Mouse (Mus musculus): ENCODE data around the gene Slc25a35.

DNA sequence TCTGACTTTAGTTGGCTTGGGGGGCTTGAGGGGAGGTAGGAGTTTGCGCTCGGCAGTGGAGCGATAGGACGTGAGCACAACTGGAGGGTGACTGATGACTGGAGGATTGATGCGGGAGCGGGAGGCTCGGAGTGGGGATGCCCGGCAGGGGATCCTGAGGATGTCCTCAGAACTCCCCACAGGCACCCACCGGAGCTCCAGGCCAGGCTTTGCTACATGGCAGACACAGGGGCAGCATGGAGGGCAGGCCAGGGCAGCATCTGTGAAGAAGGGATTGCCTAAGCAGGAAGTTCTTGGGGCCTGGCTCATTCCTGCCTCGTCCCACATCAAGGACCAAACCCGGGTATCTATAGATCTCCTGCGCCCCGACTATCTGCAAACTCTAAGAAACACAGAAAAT lies 14.0 kb upstream of the Slc25a35 start:
- no peak for TF ChIP-seq GATA1 (IDR thresholded peaks at IDR 0.05; ENCODE audit: borderline replicate concordance, low read length)
- no peak for TF ChIP-seq FLI1 (IDR thresholded peaks at IDR 0.05; ENCODE audit: low read length)
